Mouse (Mus musculus): ENCODE measurements around the gene Pmel.
A peak's percentile ranks its signal among the peaks of the same experiment; 100 is the strongest.
"Not testable (repeated sequence)": the region's sequence is repeated elsewhere in the genome, so short reads cannot be mapped to it uniquely, and the experiment has no call there.

The Pmel gene

GRCm38 (mm10) chr10:128704491-128705316 is 709 bp downstream of the Pmel start, which contains the start of gene Cdk2:
Cdk2 (minus strand) TSS chr10:128705031.
- peak; percentile 95 for DNase-seq

DNA sequence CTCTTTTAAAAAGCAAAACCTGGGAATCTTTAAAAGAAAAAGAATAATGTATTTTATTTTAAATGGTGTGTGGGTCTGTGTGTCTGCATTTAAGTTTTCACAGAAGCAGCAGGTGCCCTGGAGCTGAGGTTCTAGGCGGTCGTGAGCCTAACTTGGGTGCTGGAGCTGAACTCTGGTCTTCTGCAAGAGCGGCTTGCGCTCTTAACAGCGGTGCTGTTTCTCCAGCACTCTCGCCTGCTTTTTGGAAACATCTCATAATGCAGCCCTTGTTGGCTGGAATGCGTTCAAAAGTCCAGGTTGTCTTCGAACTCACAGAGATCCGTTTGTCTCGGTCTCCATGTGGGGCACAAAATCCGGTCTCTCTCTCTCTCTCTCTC is 1.3 kb downstream of the Pmel start:
- DNase-seq = peak; percentile 42

GRCm38 (mm10) chr10:128711318-128711717 is 7.3 kb downstream of the Pmel start:
- DNase-seq = not testable (repeated sequence)

DNA sequence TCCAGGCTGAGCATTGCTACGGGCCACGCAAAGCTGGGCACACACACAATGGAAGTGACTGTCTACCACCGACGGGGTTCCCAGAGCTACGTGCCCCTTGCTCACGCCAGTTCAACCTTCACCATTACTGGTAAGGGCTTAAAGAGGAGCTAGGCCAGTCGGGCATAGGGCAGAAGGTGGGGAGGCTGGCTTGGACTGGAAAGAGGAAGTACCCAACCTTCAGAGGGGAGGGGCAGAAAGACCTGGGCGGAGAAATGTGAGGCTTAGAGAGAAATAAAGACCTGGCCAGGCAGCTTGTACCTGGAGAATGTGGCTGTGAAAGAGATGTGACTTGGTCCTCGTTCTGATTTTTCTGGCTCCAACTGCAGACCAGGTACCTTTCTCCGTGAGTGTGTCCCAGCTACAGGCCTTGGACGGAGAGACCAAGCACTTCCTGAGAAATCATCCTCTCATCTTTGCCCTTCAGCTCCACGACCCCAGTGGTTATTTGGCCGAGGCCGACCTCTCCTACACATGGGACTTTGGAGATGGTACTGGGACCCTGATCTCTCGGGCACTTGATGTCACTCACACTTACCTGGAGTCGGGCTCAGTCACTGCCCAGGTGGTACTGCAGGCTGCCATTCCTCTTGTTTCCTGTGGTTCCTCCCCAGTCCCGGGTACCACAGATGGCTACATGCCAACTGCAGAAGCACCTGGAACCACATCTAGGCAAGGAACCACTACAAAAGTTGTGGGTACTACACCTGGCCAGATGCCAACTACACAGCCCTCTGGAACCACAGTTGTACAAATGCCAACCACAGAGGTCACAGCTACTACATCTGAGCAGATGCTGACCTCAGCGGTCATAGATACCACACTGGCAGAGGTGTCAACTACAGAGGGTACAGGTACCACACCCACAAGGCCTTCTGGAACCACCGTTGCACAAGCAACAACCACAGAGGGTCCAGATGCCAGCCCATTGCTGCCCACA is 11.9 kb downstream of the Pmel start:
- DNase-seq = peak; percentile 80

DNA sequence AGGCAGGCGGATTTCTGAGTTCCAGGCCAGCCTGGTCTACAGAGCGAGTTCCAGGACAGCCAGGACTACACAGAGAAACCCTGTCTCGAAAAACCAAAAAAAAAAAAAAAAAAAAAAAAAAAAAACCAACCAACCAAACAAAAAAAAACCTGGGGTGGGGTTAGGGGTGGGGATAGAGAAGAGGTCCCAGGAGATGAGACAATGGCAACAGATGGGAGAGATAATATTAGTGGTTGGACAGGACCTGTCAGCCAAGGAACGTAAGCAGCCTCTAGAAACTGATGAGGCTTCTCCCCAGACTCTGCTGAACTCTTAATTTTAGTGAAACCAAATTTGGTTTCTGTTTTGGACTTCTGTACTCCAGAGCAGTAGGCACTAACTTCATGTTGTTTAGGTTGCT is 21.5 kb downstream of the Pmel start:
- DNase-seq = not testable (repeated sequence)

GRCm38 (mm10) chr10:128728059-128728458 is 24.1 kb downstream of the Pmel start:
- DNase-seq = no peak

GRCm38 (mm10) chr10:128731002-128731433 is 27.0 kb downstream of the Pmel start:
- DNase-seq = peak; percentile 78

DNA sequence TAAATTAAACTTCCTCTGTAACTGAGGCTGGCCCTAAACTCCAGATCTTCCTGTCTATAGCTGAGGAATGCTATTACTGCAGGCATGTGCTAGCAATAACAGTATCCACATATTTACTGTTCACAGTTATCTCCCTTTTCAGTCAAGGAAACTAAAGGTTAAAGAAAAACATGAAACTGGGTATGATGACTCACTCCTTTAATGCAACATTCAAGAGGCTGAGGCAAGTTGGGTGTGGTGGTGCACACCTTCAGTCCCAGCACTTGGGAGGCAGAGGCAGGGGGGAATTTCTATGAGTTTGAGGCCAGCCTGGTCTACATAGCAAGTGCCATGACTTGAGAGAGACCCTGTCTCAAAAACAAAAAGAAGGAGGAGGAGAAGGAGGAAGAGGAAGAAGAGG is 28.0 kb downstream of the Pmel start:
- no peak for DNase-seq

DNA sequence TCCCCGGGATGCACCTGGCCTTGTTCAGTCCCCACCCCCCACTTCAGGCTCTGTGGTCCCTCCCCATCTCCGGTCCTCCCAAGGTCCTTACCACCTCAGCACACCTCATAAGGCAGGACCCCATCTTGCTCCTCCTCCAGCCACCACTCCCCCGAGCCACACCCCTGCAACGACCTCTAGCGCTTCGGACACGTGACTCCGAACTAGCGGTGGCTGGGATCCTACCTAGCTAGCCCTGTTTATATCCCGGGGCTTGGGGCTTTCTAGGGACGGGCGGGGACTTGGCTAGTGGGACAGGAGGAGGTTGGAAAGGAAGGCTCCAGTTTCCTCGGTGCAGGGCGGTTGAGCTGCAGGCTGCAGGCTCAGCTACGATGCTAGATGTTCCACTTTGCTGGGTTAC is 33.4 kb downstream of the Pmel start:
- peak; percentile 16 for DNase-seq

DNA sequence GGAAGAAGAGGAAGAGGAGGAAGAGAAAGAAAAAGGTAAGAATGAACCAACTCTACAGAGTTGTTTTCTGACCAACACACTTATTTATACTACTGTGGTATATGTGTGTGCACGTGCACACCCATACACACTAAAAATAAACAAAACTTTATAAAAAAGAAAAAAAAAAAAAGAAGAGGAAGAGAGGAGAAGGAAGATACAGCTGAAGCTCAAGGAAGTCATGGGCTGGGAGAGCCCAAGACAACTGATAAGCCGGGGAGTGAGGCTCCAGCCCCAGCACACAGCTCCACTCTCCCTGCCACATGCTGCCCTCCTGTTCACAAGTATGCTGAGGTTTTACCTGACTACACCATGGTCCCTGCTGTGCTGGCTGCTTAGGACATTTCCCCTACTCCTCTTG is 36.3 kb downstream of the Pmel start:
- no peak for DNase-seq

DNA sequence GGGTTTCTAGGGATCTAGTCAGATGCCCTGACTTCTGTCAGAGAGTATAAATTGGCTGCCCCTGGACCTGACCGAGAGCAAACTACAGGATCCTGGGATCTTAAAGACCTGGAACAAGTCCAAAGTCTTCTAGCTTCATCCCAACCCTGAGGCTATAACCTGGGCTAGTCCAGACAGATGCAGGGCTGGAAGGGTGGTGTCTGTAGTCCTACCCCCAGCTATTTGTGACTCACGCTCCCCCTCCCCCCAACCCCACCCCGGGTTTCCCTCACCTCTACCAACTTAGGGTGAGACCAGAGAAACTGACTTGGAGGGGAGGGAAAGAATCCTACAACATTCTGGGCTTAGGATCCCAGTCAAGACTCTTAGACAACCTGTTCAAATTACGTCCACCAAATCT is 38.6 kb downstream of the Pmel start:
- no peak for DNase-seq

- DNase-seq = peak; percentile 32
These were observed 39.2 kb downstream of the Pmel start for GRCm38 (mm10) chr10:128743235-128743634.

- DNase-seq = peak; percentile 73
These were observed 39.8 kb downstream of the Pmel start for GRCm38 (mm10) chr10:128743791-128744191.

DNA sequence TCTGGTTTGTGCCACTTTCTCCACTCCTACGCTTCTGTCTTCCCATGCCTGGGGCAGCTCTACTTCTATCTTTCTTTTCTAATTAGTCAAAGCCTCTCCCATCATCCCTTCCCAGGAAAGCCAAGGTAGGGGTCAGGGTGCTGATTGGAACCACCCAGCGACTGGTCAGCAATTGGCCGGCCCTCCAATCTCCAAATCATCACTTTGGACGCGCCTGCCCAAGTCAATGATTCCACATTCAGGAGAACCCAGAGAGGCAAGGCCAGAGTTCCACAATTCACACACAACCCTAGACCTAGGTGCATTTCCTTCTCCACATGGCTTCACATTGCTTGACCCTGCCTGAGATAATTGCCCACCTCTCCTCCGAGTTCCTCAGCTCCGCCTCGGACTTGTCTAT is 40.2 kb downstream of the Pmel start:
- peak; percentile 34 for DNase-seq

- peak; percentile 86 for DNase-seq
These were observed 40.9 kb downstream of the Pmel start, which contains the start of gene Dgka for GRCm38 (mm10) chr10:128744680-128745601. Dgka (minus strand) TSS chr10:128744855.

DNA sequence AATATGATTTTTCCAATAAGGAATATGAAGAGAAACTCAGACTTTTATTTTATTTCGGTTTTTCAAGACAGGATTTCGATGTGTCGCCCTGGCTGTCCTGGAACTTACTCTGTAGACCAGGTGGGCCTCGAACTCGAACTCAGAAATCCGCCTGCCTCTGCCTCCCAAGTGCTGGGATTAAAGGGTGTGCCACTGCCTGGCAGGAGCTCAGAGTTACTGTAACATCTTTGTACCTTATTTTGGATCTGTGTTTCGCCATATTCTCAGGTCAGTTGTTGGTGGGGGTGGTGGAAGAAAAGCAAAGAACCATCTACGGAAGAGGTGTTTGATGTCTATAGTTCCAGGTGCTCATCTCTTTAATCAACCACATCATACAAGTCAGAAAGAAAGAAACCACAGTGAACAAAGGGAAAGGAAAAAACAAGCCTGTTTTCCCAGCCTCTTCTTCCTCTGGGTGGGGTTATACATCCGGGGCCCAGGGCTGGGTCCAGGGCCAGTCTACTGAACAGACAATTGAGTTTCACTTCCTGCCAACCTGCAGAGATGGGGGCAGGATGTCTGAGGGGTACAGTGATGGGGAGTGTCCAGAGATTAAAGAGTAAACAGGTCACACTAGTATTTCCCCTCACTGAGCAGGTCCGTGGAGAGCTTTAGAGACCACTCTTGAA is 42.1 kb downstream of the Pmel start:
- DNase-seq = peak; percentile 90

DNA sequence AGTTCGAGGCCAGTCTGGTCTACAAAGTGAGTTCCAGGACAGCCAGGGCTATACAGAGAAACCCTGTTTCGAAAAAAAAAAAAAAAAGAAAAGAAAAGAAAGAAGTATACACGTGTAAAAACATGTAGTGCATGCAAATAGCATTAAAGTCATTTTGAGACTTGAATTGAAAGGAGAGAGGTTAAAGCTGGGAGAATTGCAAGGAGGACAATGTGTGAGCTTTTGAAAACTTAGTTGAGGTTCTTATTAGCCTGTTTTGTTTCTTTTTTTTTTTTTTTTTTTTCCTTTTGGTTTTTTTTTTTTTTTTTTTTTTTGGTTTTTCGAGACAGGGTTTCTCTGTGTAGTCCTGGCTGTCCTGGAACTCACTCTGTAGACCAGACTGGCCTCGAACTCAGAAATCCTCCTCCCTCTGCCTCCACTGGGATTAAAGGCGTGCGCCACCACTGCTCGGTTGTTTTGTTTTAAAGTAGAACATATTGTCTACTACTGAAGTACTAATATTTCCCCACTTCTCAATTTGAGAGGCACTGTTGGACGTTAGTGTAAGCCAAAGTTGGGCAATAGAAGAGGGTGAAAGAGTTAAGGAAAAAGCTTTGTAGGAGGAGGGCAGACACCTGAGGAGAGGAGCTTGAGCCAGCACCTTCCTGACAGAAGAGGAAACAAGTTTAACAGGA is 43.1 kb downstream of the Pmel start:
- DNase-seq = no peak

DNA sequence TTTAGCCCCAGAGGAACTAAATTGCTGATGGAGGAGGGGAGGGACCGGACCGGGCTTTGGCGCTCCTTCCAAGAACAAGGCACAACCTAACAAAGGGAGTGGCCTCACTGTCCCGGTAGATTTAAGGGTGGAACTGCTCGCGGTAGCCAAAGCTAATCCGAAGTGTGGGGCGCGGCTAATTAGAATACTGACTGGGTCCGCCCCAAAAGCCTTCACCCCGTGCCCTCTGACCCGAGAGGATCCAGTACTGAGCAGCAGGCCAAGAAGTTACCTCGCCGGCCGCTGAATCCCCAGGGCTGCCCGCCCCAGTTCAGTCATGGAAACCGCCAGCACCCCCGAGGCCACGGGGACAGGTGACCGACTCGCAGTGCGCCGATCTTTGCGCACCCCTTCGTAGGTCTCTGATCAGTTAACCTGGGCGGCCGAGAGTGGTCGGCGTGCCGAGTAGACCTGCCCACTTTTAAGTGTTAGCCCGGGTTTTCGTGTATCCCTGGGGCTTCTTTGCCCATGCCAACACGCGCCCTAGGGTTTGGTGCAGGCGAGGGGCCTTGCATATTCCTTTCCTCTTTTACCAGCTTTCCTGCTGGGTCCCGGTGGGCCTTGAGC is 43.8 kb downstream of the Pmel start, which contains the start of gene Pym1:
Gene Pym1 (plus strand): TSS at position 244 of the 606 bp plus-strand sequence.
- peak; percentile 69 for DNase-seq

GRCm38 (mm10) chr10:128748252-128748864 is 44.4 kb downstream of the Pmel start:
- DNase-seq = peak; percentile 87

Measured in thymus, postnatal 14 days (tissue).